Mouse (Mus musculus) gastrocnemius, postnatal 14 days (tissue): ENCODE results near the gene Tmem14c. TPM values are rescaled to one million over a fixed set of nuclear protein-coding genes. Genes with fewer than 3 reads are reported as not detected.

Source experiments
- total RNA-seq, 2 experiments: library from RNA; stranded (reverse); gene quantifications; 2 replicates each; pipeline ENCODE4 v1.2.3; 2021

Gene Tmem14c
- total RNA-seq, 2 experiments from 2014 or later = 70.5 to 72.3 TPM

Other genes with a start within 250 kb of the Tmem14c start
- gene Gcnt2, start 156.5 kb upstream of the Tmem14c start, total RNA-seq = 1 to 10 TPM; 3.9 to 5.8 TPM
- gene Pak1ip1, start 15.3 kb upstream of the Tmem14c start, total RNA-seq = 10 to 100 TPM; 23.2 to 26.0 TPM
- gene Mak, start 63.4 kb downstream of the Tmem14c start, total RNA-seq = not detected
- not detected for gene Gcm2, start 94.7 kb downstream of the Tmem14c start, total RNA-seq
- not detected for gene Sycp2l, start 98.0 kb downstream of the Tmem14c start, total RNA-seq
- under 1 TPM; 0.16 to 0.18 TPM for gene Elovl2, start 204.1 kb downstream of the Tmem14c start, total RNA-seq
- 10 to 100 TPM; 24.5 to 26.6 TPM for gene Smim13, start 233.6 kb downstream of the Tmem14c start, total RNA-seq